Mouse (Mus musculus) kidney, postnatal 4 days (tissue): ENCODE data around the gene Ifi214.
A peak's percentile ranks its signal among the peaks of the same experiment; 100 is the strongest.
"Not testable (repeated sequence)": the region's sequence is repeated elsewhere in the genome, so short reads cannot be mapped to it uniquely, and the experiment has no call there.

Experiments used
- DNase-seq, 2 experiments: peaks; one replicate each; pipeline ENCODE4 v3.0.0; 2021; ENCODE audit warnings: mixed read lengths in 2 of 2

Gene Ifi214

DNA sequence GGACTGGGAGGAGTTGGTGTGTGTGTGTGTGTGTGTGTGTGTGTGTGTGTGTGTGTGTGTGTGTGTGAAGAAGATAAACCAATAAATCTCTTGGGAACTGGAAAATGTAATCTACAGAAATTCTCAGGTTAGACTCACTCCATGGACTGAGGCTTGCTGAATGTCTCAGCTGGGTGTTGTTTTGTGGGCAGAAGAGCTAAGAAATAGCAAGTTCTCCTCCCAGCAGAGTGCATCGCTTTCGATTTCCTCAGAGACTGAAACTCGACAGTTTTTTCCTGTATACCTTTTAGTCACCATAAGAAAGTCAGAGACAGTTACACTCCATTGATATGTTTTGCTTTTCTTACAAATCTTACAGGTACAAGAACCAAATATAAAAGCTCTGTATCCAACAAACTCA lies at the start of gene Ifi214:
Ifi214 (minus strand) TSS at position 167 of the 400 bp plus-strand sequence.
- DNase-seq: not testable (repeated sequence)

DNA sequence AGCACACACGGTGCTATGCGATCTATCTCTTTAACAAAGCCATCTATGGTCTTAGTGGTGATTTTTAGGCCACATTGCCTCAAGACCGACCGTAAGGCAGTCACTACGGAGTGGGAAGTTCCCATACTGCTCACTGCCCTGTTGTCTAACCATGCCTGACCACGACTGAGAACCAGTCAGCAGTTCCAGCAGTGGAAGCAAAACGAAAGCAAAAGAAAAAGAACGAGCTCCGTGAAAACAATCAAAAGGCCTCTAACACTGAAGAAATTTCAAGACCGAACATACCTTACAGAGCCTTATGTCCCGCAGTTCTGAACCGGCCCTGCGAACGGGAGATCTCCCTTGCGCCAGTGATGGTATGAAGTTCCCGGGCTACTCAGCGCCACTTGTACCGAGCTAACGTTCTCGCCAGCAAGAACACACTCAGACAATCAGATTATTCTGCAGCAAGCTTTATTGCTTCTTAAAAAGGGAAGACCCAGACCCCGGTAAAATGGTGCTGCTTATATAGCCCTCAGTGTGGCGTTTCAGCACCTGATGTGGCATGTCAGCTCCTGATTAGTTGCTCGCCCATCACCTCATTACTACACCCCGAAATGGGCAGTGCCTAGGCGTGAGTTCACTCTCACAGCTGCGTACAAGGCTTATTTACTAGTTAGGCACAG lies 44.3 kb upstream of the Ifi214 start:
- no peak for DNase-seq

DNA sequence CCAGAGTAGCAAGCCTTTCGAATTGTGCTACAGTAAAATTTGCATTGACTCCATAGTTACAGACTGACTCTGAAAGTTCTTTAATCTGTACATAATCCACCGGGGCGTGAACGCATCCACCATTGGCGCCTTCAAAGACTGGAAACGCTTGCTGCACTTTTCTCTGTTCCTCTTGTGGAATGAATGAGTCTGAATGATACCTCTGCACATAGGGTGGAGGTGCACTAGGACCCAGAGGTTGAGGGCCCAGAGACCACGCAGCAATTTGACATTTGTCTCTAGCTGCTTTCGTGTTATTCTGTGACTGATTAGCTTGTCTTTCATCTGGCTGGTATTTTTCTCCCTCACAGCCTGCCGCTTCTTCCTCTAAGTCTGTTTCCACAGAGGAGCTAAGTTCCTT lies 43.3 kb upstream of the Ifi214 start:
- no peak for DNase-seq

- not testable (repeated sequence) for DNase-seq
Observed at GRCm38 (mm10) chr1:173550491-173551050, 14.8 kb upstream of the Ifi214 start.

DNA sequence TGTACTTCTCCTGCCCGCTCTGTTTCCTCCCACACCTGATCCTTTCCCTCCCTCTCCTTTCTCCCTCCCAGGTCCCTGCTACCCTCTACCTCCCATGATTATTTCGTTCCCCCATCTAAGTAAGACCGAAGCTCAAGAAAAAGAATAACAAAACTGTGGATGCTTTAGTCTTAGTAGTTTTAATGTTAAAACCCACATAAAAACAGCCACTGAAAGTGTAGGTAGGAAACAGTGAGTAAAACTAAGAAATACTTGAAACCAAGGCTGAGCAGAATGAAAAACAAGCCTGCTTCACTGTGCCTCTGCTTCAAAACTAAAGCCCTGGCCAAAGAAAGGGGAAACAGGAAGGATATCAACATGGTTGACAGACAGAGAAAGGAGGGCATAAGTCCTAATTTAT lies 13.0 kb upstream of the Ifi214 start:
- not testable (repeated sequence) for DNase-seq

DNA sequence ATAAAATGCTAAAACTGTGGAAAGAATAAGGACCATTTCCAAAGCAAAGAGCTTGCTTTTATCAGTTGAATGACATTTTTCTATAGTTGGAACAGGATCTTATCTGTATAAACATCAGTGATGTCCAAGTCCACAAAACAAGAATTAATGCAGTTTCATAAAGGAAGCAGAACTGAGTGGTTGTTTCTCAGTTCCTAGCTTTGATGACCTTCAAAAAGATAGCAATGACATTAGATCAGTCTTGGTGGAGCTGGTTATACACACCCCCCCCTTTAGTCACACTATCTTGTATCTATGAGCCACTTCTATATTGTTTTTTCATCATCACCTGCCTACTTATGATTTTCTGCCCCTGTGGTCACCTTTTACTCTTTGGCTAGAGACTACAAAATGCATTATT lies 14.3 kb downstream of the Ifi214 start:
- no peak for DNase-seq

GRCm38 (mm10) chr1:173510595-173510994 lies 25.2 kb downstream of the Ifi214 start:
- not testable (repeated sequence) for DNase-seq

GRCm38 (mm10) chr1:173491483-173491882 lies 44.3 kb downstream of the Ifi214 start:
- DNase-seq: not testable (repeated sequence)

- DNase-seq: not testable (repeated sequence)
Observed at GRCm38 (mm10) chr1:173490812-173491480, 44.8 kb downstream of the Ifi214 start, which contains the start of gene Ifi206. Gene Ifi206, minus strand, starts transcription at chr1:173491041.

- peak in 1 of 2 experiments; percentile 5 for DNase-seq
Observed at GRCm38 (mm10) chr1:173481182-173481574, 54.6 kb downstream of the Ifi214 start.

GRCm38 (mm10) chr1:173480399-173481181 lies 55.2 kb downstream of the Ifi214 start:
- peak in 1 of 2 experiments; percentile 5 for DNase-seq
